Mouse (Mus musculus): ENCODE data around the gene Hexim1.

- TF ChIP-seq CTCF (IDR thresholded peaks at IDR 0.05; ENCODE audit: control insufficient read depth, insufficient read depth, insufficient replicate concordance, low read depth, low read length), result no peak
- TF ChIP-seq POLR2A (IDR thresholded peaks at IDR 0.05; ENCODE audit: control insufficient read depth, low read depth, low read length), result no peak
Measured at GRCm38 (mm10) chr11:103147766-103148165, 31.7 kb downstream of the Hexim1 start.
